Mouse (Mus musculus) liver, embryonic 15.5 days (tissue): ENCODE results near the gene Prex1. TPM values are rescaled to one million over a fixed set of nuclear protein-coding genes. Genes with fewer than 3 reads are reported as not detected.
A peak's percentile ranks its signal among the peaks of the same experiment; 100 is the strongest.

ENCODE experiments used
- ATAC-seq: fragments of 200-750 bp; cut with Nextera tagmentation; 2 replicates; pipeline ENCODE4 v1.8.0; 2017; ENCODE audit warnings: moderate number of reproducible peaks, mild to moderate bottlenecking, moderate library complexity; ENCODE audit not compliant: insufficient read depth
- H3K27ac ChIP-seq: fragments of 300-500 bp; sonication (generic); replicated peaks from 2 replicates; pipeline ENCODE4 v1.5.1; 2015; ENCODE audit warnings: mild to moderate bottlenecking, inconsistent platforms
- H3K27me3 ChIP-seq: fragments of 300-500 bp; sonication (generic); 2 replicates; pipeline ENCODE4 v1.6.1; 2015; ENCODE audit warnings: mild to moderate bottlenecking, inconsistent platforms
- H3K36me3 ChIP-seq: fragments of 300-500 bp; sonication (generic); replicated peaks from 2 replicates; pipeline ENCODE4 v1.6.1; 2015; ENCODE audit warnings: moderate library complexity, mild to moderate bottlenecking, inconsistent platforms
- H3K4me1 ChIP-seq: fragments of 300-500 bp; sonication (generic); replicated peaks from 2 replicates; pipeline ENCODE4 v1.6.1; 2015; ENCODE audit warnings: inconsistent platforms
- H3K4me2 ChIP-seq: fragments of 300-500 bp; sonication (generic); 2 replicates; pipeline ENCODE4 v1.6.1; 2015; ENCODE audit warnings: moderate library complexity, mild to moderate bottlenecking, inconsistent platforms
- H3K4me3 ChIP-seq: fragments of 300-500 bp; sonication (generic); replicated peaks from 2 replicates; pipeline ENCODE4 v1.5.1; 2015; ENCODE audit warnings: mild to moderate bottlenecking, inconsistent platforms
- H3K9ac ChIP-seq: fragments of 300-500 bp; sonication (generic); 2 replicates; pipeline ENCODE4 v1.6.1; 2015; ENCODE audit warnings: moderate library complexity, mild to moderate bottlenecking, inconsistent platforms
- H3K9me3 ChIP-seq: fragments of 300-500 bp; sonication (generic); replicated peaks from 2 replicates; pipeline ENCODE4 v1.6.1; 2016; ENCODE audit warnings: inconsistent platforms
- WGBS: fragments of 180-500 bp; shearing (Covaris S2); methylation state at CpG from one replicate; pipeline ENCODE4 v1.1.7; 2015; ENCODE audit warnings: mixed read lengths; ENCODE audit not compliant: insufficient replicate concordance; 5-methylcytosine and 5-hydroxymethylcytosine counted together
- polyA plus RNA-seq: library from polyadenylated mRNA; unstranded; fragments of >200 nt; fragmentation: Nextera tagmentation; extraction: Ambion mirVana; gene quantifications from 2 replicates; pipeline ENCODE4 v1.2.1, GENCODE M21; 2015

The Prex1 gene
- polyA plus RNA-seq, 1 experiment from 2014 or later, result 13.7 TPM

DNA sequence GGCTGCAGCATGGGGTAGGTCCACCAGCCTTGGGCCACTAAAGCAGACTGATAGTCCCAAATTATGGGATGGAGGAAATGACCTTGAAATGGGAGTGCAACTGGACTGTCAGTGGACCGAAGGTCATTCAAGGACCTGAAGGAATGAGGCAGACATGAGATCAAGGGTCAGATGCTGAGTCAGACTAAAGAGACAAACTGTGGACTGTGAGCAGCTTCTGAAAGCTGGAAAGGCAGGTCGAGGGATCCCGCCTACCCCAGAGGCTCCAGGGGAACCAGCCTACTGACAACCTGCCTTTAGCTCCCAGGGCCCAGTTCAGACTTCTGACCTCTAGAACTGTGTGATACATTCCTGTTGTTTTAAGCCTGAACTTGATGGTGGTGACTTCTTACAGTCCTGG lies 55.3 kb downstream of the Prex1 start:
- no peak overlapping the region for H3K27ac ChIP-seq
- no peaks in the 10 kb centered on the region for H3K36me3 ChIP-seq
- no peaks in the 10 kb centered on the region for H3K9me3 ChIP-seq
- H3K4me1 ChIP-seq, result peaks cover 69% of the 10 kb centered on the region
- no peak overlapping the region for H3K9ac ChIP-seq
- 63% methylated on average over 3 of the region's 3 CpGs for WGBS
- H3K4me2 ChIP-seq, result no peak overlapping the region
- ATAC-seq, result no peak
- no peak overlapping the region for H3K4me3 ChIP-seq
- H3K27me3 ChIP-seq, result no peaks in the 10 kb centered on the region

DNA sequence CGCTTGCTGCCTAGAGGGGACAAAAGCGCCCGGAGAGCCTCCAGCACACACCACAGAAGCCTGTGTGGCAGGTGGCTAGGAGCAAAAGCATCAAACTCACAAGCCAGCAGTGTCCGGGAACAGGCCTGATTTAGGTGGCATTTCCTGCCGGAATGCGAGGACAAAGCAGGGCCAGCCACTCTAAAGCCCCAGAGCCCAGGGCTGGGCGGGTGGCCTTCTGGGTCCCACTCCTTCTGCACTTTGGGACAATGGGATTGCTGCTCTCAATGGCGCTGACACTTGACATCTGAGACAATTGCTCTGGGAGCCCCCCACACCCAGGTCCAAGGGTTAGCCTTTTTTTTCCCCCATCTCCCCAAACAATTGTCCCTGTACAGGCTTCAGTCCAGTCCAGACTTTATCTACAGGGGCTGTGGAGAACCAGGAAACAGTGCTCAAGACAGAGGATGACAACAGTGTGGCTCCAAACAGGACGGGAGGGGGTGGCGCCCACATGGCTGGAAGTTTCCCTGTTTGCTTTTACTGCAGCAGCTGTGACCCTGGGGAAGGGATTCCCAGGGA lies 56.1 kb downstream of the Prex1 start:
- H3K27ac ChIP-seq, result no peak overlapping the region

DNA sequence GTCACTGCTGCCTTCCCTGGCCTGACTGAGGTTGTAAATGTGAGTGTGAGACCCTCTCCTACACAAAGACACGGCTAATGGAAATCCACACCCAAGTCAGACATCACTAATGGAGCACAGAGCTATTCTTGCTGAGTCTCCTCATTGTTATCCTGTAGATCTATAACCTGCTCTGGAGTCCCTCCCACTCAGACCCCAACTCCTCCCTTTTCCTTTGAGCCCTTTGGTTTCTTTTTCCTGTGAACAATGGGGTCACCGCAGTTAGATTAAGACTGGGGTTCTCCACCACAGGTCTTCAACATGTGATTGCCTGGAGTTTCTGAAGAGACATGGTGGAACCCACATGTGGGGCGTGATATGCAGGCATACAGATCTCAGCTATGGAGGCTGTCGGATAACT lies 57.0 kb downstream of the Prex1 start:
- H3K9me3 ChIP-seq, result no peaks in the 10 kb centered on the region
- 0 out of 2 replicates have a peak overlapping the region, but pooled peaks have one; percentile 4 for H3K4me2 ChIP-seq
- no peak for ATAC-seq
- peaks cover 65% of the 10 kb centered on the region for H3K4me1 ChIP-seq
- no peaks in the 10 kb centered on the region for H3K36me3 ChIP-seq
- 16% methylated on average over 4 of the region's 4 CpGs for WGBS
- H3K9ac ChIP-seq, result no peak overlapping the region
- H3K27ac ChIP-seq, result 0 out of 2 replicates have a peak overlapping the region, but pooled peaks have one; percentile 39
- H3K27me3 ChIP-seq, result no peaks in the 10 kb centered on the region
- no peak overlapping the region for H3K4me3 ChIP-seq

More for the DNA sequence above, 56.1 kb downstream of the Prex1 start:
- H3K4me1 ChIP-seq, result peaks cover 61% of the 10 kb centered on the region
- H3K36me3 ChIP-seq, result no peaks in the 10 kb centered on the region
- H3K9ac ChIP-seq, result no peak overlapping the region
- ATAC-seq, result no peak; the same call in 1 of the 2 replicates
- no peak overlapping the region for H3K4me2 ChIP-seq
- no peaks in the 10 kb centered on the region for H3K9me3 ChIP-seq
- 63% methylated on average over 10 of the region's 10 CpGs for WGBS
- no peaks in the 10 kb centered on the region for H3K27me3 ChIP-seq
- no peak overlapping the region for H3K4me3 ChIP-seq

DNA sequence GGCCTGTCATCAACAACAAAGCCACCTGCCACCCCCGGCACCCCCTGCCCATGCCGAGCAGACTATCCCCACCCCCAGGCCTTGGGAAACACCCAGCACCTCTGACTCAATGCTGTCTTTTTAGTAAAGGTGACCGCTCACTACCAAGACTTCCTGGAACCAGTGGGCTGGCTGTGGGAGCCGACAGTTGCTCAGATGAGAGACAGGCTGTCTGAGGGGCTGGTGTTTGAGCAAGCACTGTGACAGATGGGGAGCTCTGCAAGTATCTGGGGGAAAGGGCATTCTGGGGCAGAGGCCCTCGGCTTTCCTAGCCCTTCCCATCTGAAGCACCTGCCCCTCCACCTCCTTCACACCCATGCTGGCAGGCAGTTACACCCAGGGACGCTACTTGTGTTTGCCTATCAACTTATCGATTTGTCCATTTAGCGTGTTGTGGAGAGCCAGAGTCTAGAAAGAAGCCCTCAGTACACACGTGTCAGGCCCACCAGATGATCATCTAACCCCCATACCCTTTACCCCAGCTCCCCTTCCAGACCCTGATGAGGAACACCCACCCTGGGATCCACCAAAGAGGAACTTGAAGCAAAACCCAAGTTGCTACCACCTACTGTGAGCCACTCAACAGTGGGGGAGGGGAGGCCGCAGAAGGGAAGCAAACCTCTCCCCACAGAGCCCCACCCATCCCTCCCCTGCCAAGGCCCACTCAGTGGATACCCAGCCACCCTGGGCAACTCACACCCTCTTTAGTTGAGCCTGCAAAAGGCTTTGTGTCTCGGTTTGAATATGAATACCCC lies 57.7 kb downstream of the Prex1 start:
- Histone ChIP-seq H3K27me3 (no peaks in the 10 kb centered on the region), H3K36me3 (no peaks in the 10 kb centered on the region), H3K4me2 (0 out of 2 replicates have a peak overlapping the region, but pooled peaks have one; percentile 4), H3K4me3 (no peak overlapping the region), H3K27ac (peak overlapping the region; percentile 39), H3K9ac (no peak overlapping the region), H3K9me3 (no peaks in the 10 kb centered on the region), H3K4me1 (peaks cover 70% of the 10 kb centered on the region)
- no peak for ATAC-seq
- 21% methylated on average over 11 of the region's 11 CpGs for WGBS

DNA sequence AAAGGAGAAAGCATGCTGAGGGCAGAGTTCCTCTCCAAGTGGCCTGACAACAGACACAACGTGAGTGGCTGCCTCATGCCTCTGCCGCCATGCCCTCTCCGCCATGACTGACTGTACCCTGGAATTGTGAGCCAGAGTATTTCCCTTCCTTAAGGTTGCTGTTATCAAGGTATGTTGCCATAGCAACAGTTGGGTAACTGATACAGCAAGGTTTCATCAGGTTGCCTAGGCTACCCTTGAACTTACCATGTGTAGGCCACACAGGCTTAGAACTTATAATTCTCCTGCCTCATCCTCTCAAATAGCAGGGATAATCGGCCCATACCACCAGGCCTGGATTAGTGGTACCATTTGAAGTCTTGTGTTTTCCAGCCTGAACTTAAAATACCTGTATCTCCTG lies 58.3 kb downstream of the Prex1 start:
- H3K27ac ChIP-seq, result 0 out of 2 replicates have a peak overlapping the region, but pooled peaks have one; percentile 39
- 79% methylated on average over 4 of the region's 4 CpGs for WGBS

DNA sequence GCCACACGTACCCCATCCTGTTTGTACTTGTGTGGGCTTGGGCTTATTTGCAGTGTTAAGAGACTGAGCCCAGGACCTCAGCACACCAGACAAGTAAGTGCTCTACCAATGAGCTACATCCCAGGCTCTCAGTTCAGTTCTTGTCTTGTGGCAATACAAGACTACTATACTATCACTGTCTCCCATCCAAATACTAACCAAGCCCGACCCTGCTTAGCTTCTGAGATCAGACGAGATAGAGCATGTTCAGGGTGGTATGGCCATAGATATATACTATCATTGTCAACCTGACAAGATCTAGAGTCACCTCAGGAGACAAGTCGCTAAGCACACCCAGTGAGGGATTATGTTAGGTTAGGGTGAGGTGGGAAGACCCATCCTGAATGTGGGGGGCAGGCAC lies 58.8 kb downstream of the Prex1 start:
- no peaks in the 10 kb centered on the region for H3K36me3 ChIP-seq
- no peak overlapping the region for H3K27ac ChIP-seq
- no peak overlapping the region for H3K4me3 ChIP-seq
- ATAC-seq, result no peak
- H3K4me2 ChIP-seq, result no peak overlapping the region
- no peaks in the 10 kb centered on the region for H3K27me3 ChIP-seq
- no peaks in the 10 kb centered on the region for H3K9me3 ChIP-seq
- H3K9ac ChIP-seq, result no peak overlapping the region
- WGBS, result 60% methylated on average over 4 of the region's 4 CpGs
- H3K4me1 ChIP-seq, result peaks cover 75% of the 10 kb centered on the region

More for the DNA sequence above, 58.3 kb downstream of the Prex1 start:
- Histone ChIP-seq H3K4me1 (peaks cover 75% of the 10 kb centered on the region), H3K9ac (no peak overlapping the region), H3K9me3 (no peaks in the 10 kb centered on the region), H3K4me2 (no peak overlapping the region), H3K36me3 (no peaks in the 10 kb centered on the region), H3K4me3 (no peak overlapping the region), H3K27me3 (no peaks in the 10 kb centered on the region)
- ATAC-seq, result no peak

DNA sequence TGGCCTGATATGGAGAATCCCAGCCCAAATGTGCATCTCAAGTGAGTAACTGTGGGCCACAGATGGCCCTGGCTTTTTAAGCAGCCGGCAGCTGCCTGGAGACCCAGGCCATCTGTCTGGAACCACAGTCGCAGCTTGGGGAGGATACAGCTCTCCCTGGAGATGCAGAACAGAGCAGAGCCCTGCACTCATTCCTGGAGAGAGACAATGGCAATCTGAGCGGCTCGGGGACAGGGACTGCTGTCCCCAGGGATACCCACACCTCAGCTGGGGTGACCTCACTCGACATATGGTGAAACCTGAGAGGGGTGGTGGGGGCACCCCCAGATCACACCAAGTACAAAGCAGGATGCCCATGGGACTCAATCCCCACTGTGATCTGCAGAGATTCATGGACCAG lies 60.1 kb downstream of the Prex1 start:
- Histone ChIP-seq H3K27me3 (no peaks in the 10 kb centered on the region), H3K9me3 (no peaks in the 10 kb centered on the region), H3K4me1 (peaks cover 69% of the 10 kb centered on the region), H3K4me3 (no peak overlapping the region), H3K4me2 (no peak overlapping the region), H3K27ac (no peak overlapping the region), H3K9ac (no peak overlapping the region), H3K36me3 (no peaks in the 10 kb centered on the region)
- 55% methylated on average over 5 of the region's 5 CpGs for WGBS
- no peak for ATAC-seq

DNA sequence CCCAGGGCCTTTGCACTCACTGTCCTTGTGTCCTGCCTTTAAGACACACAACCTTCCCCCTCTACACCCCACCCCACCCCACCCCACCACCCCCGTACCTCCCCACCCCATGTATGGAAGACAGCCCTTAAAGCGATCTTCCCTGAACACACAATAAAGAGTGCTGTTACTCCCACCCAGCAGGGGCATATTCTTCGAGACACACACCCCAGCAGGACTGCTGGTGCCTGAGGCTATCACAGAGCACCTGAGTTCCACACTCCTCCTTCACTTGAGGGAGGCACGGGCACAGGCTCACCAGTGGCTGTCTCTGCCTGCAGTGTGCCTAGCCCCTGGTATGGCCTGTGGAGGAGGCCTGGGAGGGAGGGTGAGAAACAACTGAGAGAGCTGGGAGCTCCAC lies 61.0 kb downstream of the Prex1 start:
- 69% methylated on average over 4 of the region's 4 CpGs for WGBS
- Histone ChIP-seq H3K9me3 (no peaks in the 10 kb centered on the region), H3K27me3 (no peaks in the 10 kb centered on the region), H3K9ac (no peak overlapping the region), H3K4me2 (no peak overlapping the region), H3K4me3 (no peak overlapping the region), H3K27ac (no peak overlapping the region), H3K36me3 (no peaks in the 10 kb centered on the region), H3K4me1 (peaks cover 60% of the 10 kb centered on the region)
- ATAC-seq, result no peak

DNA sequence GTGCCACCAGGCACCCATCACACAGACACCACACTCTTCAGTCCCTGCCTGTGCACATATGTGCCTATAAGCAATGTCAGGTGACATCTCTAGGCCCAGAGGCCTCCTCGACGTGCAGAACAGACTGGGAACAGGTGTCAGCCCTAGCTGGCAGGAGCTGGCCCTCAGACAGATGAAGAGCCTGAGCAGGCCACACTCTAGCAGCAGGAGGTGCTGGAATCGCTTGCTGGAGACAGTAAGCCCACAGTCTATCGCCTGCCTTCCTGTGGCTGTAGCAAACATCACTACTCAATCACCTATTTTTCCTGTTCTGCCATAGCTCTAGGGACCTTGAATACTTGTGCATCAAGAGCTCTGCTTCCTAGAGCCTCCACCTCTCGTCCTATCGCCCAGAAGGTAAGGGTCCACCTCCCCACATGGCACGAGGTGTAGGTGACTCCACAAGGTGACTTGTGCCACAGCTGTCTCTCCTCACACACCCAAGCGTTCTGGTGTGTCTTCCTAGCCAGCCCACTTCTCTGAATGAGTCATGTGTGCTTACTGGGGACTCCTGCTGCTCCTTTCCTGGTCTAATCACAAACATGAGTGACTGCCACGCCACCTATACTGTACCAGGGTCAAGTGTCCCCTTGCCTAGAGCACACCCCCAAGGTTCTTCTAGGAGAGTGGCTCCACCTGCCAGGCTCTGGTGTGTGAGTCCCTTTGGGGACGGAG lies 62.2 kb downstream of the Prex1 start:
- peaks cover 48% of the 10 kb centered on the region for H3K4me1 ChIP-seq
- H3K27ac ChIP-seq, result peak overlapping the region; percentile 53
- ATAC-seq, result no peak

DNA sequence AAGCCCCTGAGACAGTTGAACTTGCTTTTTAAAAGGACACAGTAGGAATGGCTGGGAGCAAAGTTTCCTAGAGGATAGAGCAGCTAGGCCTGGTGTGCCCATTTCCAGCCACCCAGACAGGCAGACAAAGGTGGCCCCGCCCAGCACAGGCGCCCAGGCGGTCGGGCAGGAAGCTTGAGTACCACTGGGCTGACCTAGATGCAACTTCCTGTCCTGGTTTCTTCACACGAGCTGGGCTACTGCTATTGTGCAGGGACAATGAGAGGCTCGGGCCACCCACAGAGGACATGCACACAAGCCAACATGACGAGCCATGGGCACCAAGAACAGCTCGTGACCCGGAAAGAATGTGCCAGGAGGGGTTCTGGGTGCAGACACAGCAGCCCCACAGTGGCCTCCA lies 63.2 kb downstream of the Prex1 start:
- H3K27ac ChIP-seq, result peak overlapping the region; percentile 53
- H3K4me2 ChIP-seq, result peak overlapping the region; percentile 30
- H3K36me3 ChIP-seq, result peaks cover 13% of the 10 kb centered on the region
- H3K9me3 ChIP-seq, result no peaks in the 10 kb centered on the region
- 33% methylated on average over 9 of the region's 9 CpGs for WGBS
- no peak overlapping the region for H3K9ac ChIP-seq
- ATAC-seq, result peak; percentile 23; the same call in 1 of the 2 replicates
- H3K4me3 ChIP-seq, result no peak overlapping the region
- H3K27me3 ChIP-seq, result no peaks in the 10 kb centered on the region
- H3K4me1 ChIP-seq, result peaks cover 37% of the 10 kb centered on the region

More for the DNA sequence above, 62.2 kb downstream of the Prex1 start:
- Histone ChIP-seq H3K9ac (no peak overlapping the region), H3K4me3 (no peak overlapping the region), H3K4me2 (no peak overlapping the region), H3K36me3 (peaks cover 4% of the 10 kb centered on the region), H3K27me3 (no peaks in the 10 kb centered on the region), H3K9me3 (no peaks in the 10 kb centered on the region)
- WGBS, result 64% methylated on average over 10 of the region's 10 CpGs

DNA sequence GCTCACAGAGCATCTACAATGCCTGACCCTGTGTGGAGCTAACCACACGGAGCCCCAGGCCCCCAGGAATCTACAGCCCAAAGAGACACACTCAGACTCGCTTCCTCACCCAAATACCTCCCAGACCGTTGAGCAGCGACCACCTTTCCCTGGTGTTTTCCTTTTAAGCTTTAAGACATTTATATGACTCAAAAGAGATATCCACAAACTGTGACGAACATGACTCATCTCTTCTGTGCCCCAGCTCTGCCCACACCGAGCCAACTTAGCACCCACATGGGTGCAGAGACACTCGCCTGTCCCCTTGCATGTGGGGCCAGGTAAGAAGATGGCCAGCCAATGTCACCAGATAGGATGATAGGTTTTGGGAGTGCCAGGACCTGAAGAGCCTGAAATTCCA lies 66.4 kb downstream of the Prex1 start:
- no peak for ATAC-seq
- WGBS, result 68% methylated on average over 7 of the region's 7 CpGs

More for the DNA sequence above, 66.4 kb downstream of the Prex1 start:
- H3K36me3 ChIP-seq, result peaks cover 41% of the 10 kb centered on the region
- H3K4me1 ChIP-seq, result peaks cover 17% of the 10 kb centered on the region
- H3K27me3 ChIP-seq, result no peaks in the 10 kb centered on the region
- no peak overlapping the region for H3K27ac ChIP-seq
- H3K4me2 ChIP-seq, result no peak overlapping the region
- H3K4me3 ChIP-seq, result no peak overlapping the region
- no peak overlapping the region for H3K9ac ChIP-seq
- no peaks in the 10 kb centered on the region for H3K9me3 ChIP-seq
